Mouse (Mus musculus) ES-Bruce4 (cell line): Measurements from ENCODE around the gene Upb1.

ENCODE experiments used
- CTCF ChIP-seq: IDR thresholded peaks from one replicate; pipeline ENCODE4 v1.8.1; 2011; ENCODE audit warnings: low read depth, low read length
- POLR2A ChIP-seq: IDR thresholded peaks from one replicate; pipeline ENCODE4 v1.8.1; 2011; ENCODE audit warnings: low read length; ENCODE audit not compliant: insufficient read depth

GRCm38 (mm10) chr10:75450331-75450730 is 49.4 kb downstream of the Upb1 start:
- TF ChIP-seq CTCF (no peak), POLR2A (no peak)
